Mouse (Mus musculus) CH12.LX (cell line): ENCODE measurements around the gene Tnfrsf26. TPM values are rescaled to one million over a fixed set of nuclear protein-coding genes. Genes with fewer than 3 reads are reported as not detected.
A peak's percentile ranks its signal among the peaks of the same experiment; 100 is the strongest.

Source experiments
- DNase-seq: peaks from one replicate; pipeline ENCODE4 v3.0.0-alpha.2; 2013; ENCODE audit errors: extremely low read depth
- H3K27ac ChIP-seq: 2 replicates; pipeline ENCODE4 v1.5.1; 2012; ENCODE audit warnings: low read depth, mild to moderate bottlenecking, control low read depth, moderate library complexity; ENCODE audit not compliant: insufficient read depth
- H3K27me3 ChIP-seq: replicated peaks from 2 replicates; pipeline ENCODE3; 2012; ENCODE audit warnings: inconsistent platforms
- H3K36me3 ChIP-seq, 2 experiments: replicated peaks in 1 of 2; 2 replicates each; pipeline versions ENCODE3 to v1.6.1; 2012; ENCODE audit warnings: inconsistent platforms in 1 of 2, low read length in 1 of 2, mild to moderate bottlenecking in 1 of 2, mixed read lengths in 1 of 2, moderate library complexity in 1 of 2; ENCODE audit not compliant: control insufficient read depth in 1 of 2, insufficient read depth in 1 of 2
- H3K4me1 ChIP-seq, 2 experiments: 2 replicates each; pipeline ENCODE4 v1.6.1; 2012; ENCODE audit warnings: inconsistent platforms in 1 of 2, moderate library complexity in 1 of 2; ENCODE audit not compliant: insufficient read depth in 2 of 2, control insufficient read depth in 1 of 2
- H3K4me2 ChIP-seq: 2 replicates; pipeline ENCODE4 v1.6.1; 2012; ENCODE audit warnings: low read depth, mild to moderate bottlenecking, control low read depth; ENCODE audit not compliant: poor library complexity, insufficient read depth, severe bottlenecking
- H3K4me3 ChIP-seq, 3 experiments: fragments of 150-350 bp in 1 of 3; sonication (generic) in 1 of 3; replicated peaks in 1 of 3; 2 replicates each; pipeline versions ENCODE3 to v1.5.1; 2011 to 2012; ENCODE audit warnings: low read depth in 2 of 3, low read length in 2 of 3, mild to moderate bottlenecking in 2 of 3, moderate library complexity in 2 of 3, control low read depth in 1 of 3, improper control_type of control experiment in 1 of 3, inconsistent platforms in 1 of 3, mixed read lengths in 1 of 3; ENCODE audit not compliant: poor library complexity in 1 of 3
- H3K79me2 ChIP-seq: replicated peaks from 2 replicates; pipeline ENCODE4 v1.6.1; 2012; ENCODE audit warnings: mild to moderate bottlenecking, moderate library complexity; ENCODE audit not compliant: control insufficient read depth, poor library complexity, insufficient read depth, severe bottlenecking; ENCODE audit errors: extremely low read depth
- H3K9ac ChIP-seq: 2 replicates; pipeline ENCODE4 v1.6.1; 2012; ENCODE audit warnings: low read depth, mild to moderate bottlenecking, control low read depth, moderate library complexity; ENCODE audit not compliant: insufficient read depth
- H3K9me3 ChIP-seq: replicated peaks from 2 replicates; pipeline ENCODE3; 2012; ENCODE audit warnings: low read length, inconsistent platforms, mixed read lengths
- CHD2 ChIP-seq: IDR thresholded peaks from 2 replicates; pipeline ENCODE4 v1.6.1; 2011; ENCODE audit warnings: low read length, improper control_type of control experiment
- HCFC1 ChIP-seq: IDR thresholded peaks from 2 replicates; pipeline ENCODE4 v1.6.1; 2012; ENCODE audit warnings: low read depth, mild to moderate bottlenecking, inconsistent platforms, low read length, improper control_type of control experiment
- JUND ChIP-seq: conservative IDR thresholded peaks from 2 replicates; pipeline ENCODE4 v1.6.1; 2011; ENCODE audit warnings: low read depth, low read length, improper control_type of control experiment
- MAZ ChIP-seq: IDR thresholded peaks from 2 replicates; pipeline ENCODE4 v1.6.1; 2012; ENCODE audit warnings: low read depth, mild to moderate bottlenecking, inconsistent platforms, low read length, improper control_type of control experiment, moderate library complexity
- MEF2A ChIP-seq: IDR thresholded peaks from 2 replicates; pipeline ENCODE4 v1.6.1; 2014; ENCODE audit warnings: low read depth, mild to moderate bottlenecking, inconsistent platforms, low read length, improper control_type of control experiment, borderline replicate concordance
- MYC ChIP-seq: IDR thresholded peaks from 2 replicates; pipeline ENCODE4 v1.6.1; 2011; ENCODE audit warnings: low read depth, mild to moderate bottlenecking, improper control_type of control experiment, low read length
- POLR2A ChIP-seq: IDR thresholded peaks from 2 replicates; pipeline ENCODE4 v1.6.1; 2011; ENCODE audit warnings: low read depth, mild to moderate bottlenecking, improper control_type of control experiment, low read length
- UBTF ChIP-seq: IDR thresholded peaks from 2 replicates; pipeline ENCODE4 v1.6.1; 2012; ENCODE audit warnings: low read depth, mild to moderate bottlenecking, inconsistent platforms, low read length, improper control_type of control experiment, moderate library complexity
- USF2 ChIP-seq: conservative IDR thresholded peaks from 2 replicates; pipeline ENCODE4 v1.6.1; 2011; ENCODE audit warnings: low read depth, low read length, improper control_type of control experiment
- ZC3H11A ChIP-seq: IDR thresholded peaks from 2 replicates; pipeline ENCODE4 v1.6.1; 2012; ENCODE audit warnings: low read depth, mild to moderate bottlenecking, inconsistent platforms, low read length, improper control_type of control experiment
- ZKSCAN1 ChIP-seq: IDR thresholded peaks from 2 replicates; pipeline ENCODE4 v1.6.1; 2012; ENCODE audit warnings: low read depth, inconsistent platforms, low read length, improper control_type of control experiment, borderline replicate concordance
- ZMIZ1 ChIP-seq: IDR thresholded peaks from 2 replicates; pipeline ENCODE4 v1.6.1; 2012; ENCODE audit warnings: low read depth, mild to moderate bottlenecking, inconsistent platforms, low read length, improper control_type of control experiment
- ZNF384 ChIP-seq: IDR thresholded peaks from 2 replicates; pipeline ENCODE4 v1.6.1; 2012; ENCODE audit warnings: low read depth, low read length, improper control_type of control experiment, inconsistent platforms
- dilution Hi-C: fragments of 300-500 bp; cut with MboI; formaldehyde crosslinking; loops from 2 replicates; pipeline ENCODE4 v1.14.3; 2020; ENCODE audit warnings: low sequenced_read_pairs; ENCODE audit not compliant: extremely low pct_unique_long_range_greater_than_20kb, extremely low pct_ligation_motif_present
- in situ Hi-C: fragments of 300-500 bp; cut with MboI; formaldehyde crosslinking; loops from 3 replicates; pipeline ENCODE4 v1.14.3; 2019; ENCODE audit warnings: low sequenced_read_pairs, low pct_ligation_motif_present, low pct_unique_long_range_greater_than_20kb, mixed read lengths
- polyA plus RNA-seq: library from polyadenylated mRNA; unstranded; fragments of >175 nt; gene quantifications from 2 replicates; pipeline ENCODE4 v1.2.1, GENCODE M21; 2012; ENCODE audit warnings: low read depth; ENCODE audit not compliant: insufficient read length
- total RNA-seq, 2 experiments: library from RNA; depleted of rRNA; stranded (reverse); fragments of 300-350 nt in 1 of 2; fragments of >200 nt in 1 of 2; gene quantifications; 2 replicates each; pipeline ENCODE4 v1.2.3; 2012 to 2014

Tnfrsf26 gene
- total and polyA plus RNA-seq, 3 experiments = 5.7 to 8.3 (median 8.3) TPM

DNA sequence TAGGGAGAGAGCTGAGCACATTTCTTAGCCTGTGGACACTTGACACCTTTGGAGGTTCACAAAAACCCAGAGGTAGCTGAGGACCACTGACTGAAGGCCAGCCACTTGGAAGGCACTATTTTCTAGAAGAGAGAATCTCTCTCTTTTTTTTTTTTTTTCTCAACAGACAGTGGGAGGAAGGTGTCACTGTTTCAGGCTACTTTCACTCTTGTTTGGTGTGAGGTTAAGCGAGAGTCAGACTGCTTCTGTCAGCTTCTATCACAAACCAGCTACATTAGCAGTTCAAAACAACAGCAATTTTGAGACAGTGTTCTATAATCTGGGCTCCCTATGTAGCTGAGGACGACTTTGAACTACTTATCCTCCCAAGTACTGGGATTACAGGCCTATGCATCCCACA lies 2.3 kb downstream of the Tnfrsf26 start:
- Histone ChIP-seq H3K79me2 (no peaks in the 10 kb centered on the region), H3K4me2 (peak overlapping the region; percentile 78), H3K4me3 (peak overlapping the region in 1 of 3 experiments; percentile 26), H3K4me1 (peaks cover 3 to 26% of the 10 kb centered on the region in 2 experiments; a peak in 3 of 4 replicates), H3K27me3 (no peaks in the 10 kb centered on the region), H3K36me3 (no peaks in the 10 kb centered on the region), H3K9ac (no peak overlapping the region), H3K9me3 (peaks cover 4% of the 10 kb centered on the region), H3K27ac (no peak overlapping the region)
- dilution Hi-C loops = no loop called here
- in situ Hi-C loops = no loop called here
- no peak for DNase-seq
- TF ChIP-seq HCFC1 (no peak), CHD2 (no peak), POLR2A (no peak), ZNF384 (peak; percentile 87)

- dilution Hi-C loops = no loop called here
- H3K79me2 ChIP-seq = no peaks in the 10 kb centered on the region
- H3K4me2 ChIP-seq = no peak overlapping the region
- no peak overlapping the region for H3K4me3 ChIP-seq
- no peak overlapping the region for H3K9ac ChIP-seq
- peaks cover 0 to 2% of the 10 kb centered on the region in 2 experiments for H3K36me3 ChIP-seq
- H3K27me3 ChIP-seq = no peaks in the 10 kb centered on the region
- H3K27ac ChIP-seq = no peak overlapping the region
- in situ Hi-C loops = no loop called here
- peaks cover 3 to 26% of the 10 kb centered on the region in 2 experiments; a peak in 3 of 4 replicates for H3K4me1 ChIP-seq
- DNase-seq = no peak
- H3K9me3 ChIP-seq = peaks cover 4% of the 10 kb centered on the region
- TF ChIP-seq ZKSCAN1 = no peak
- TF ChIP-seq, all 38 proteins: peak for 0
Measured at GRCm38 (mm10) chr7:143625151-143625550, 3.4 kb downstream of the Tnfrsf26 start.

GRCm38 (mm10) chr7:143624561-143624960 lies 4.0 kb downstream of the Tnfrsf26 start:
- Histone ChIP-seq H3K4me1 (peaks cover 3 to 26% of the 10 kb centered on the region in 2 experiments; a peak in 3 of 4 replicates), H3K9ac (no peak overlapping the region), H3K4me2 (no peak overlapping the region), H3K27ac (no peak overlapping the region), H3K4me3 (no peak overlapping the region), H3K9me3 (peaks cover 4% of the 10 kb centered on the region), H3K27me3 (no peaks in the 10 kb centered on the region), H3K36me3 (peaks cover 0 to 2% of the 10 kb centered on the region in 2 experiments), H3K79me2 (no peaks in the 10 kb centered on the region)
- in situ Hi-C loops (no loop called here), dilution Hi-C loops (no loop called here)
- DNase-seq = no peak
- no peak for TF ChIP-seq MYC
- TF ChIP-seq MAZ = no peak
- TF ChIP-seq JUND = no peak
- no peak for TF ChIP-seq HCFC1
- no peak for TF ChIP-seq MEF2A
- TF ChIP-seq USF2 = no peak
- TF ChIP-seq ZMIZ1 = no peak
- no peak for TF ChIP-seq ZNF384
- TF ChIP-seq UBTF = no peak
- TF ChIP-seq ZC3H11A = no peak
